Mouse (Mus musculus): ENCODE data around the gene Serpine3. TPM values are rescaled to one million over a fixed set of nuclear protein-coding genes. Genes with fewer than 3 reads are reported as not detected.

The Serpine3 gene
- total and polyA plus RNA-seq, 3 experiments = not detected

- no peaks in the 10 kb centered on the region for H3K9me3 ChIP-seq (replicated peaks; ENCODE audit: insufficient read depth, low read length)
- peaks cover 16 to 40% of the 10 kb centered on the region in 2 experiments for H3K36me3 ChIP-seq (ENCODE audit: control insufficient read depth in 1 of 2, insufficient read depth in 2 of 2, low read length in 2 of 2)
- no peaks in the 10 kb centered on the region for H3K4me1 ChIP-seq (ENCODE audit: control insufficient read depth in 1 of 2, insufficient read depth in 2 of 2, low read length in 2 of 2)
- no peak for DNase-seq (ENCODE audit: low read depth, low spot score)
- TF ChIP-seq GATA1 (IDR thresholded peaks at IDR 0.05; ENCODE audit: low read depth, low read length) = no peak
- TF ChIP-seq NRF1 (IDR thresholded peaks at IDR 0.05; ENCODE audit: insufficient read depth, low read depth, low read length, poor library complexity, severe bottlenecking) = no peak
- no peak for TF ChIP-seq MYB (IDR thresholded peaks at IDR 0.05; ENCODE audit: low read depth, low read length)
- TF ChIP-seq EP300 (IDR thresholded peaks at IDR 0.05; ENCODE audit: low read depth in 1 of 2, low read length in 2 of 2) = no peak
- TF ChIP-seq CTCF (IDR thresholded peaks at IDR 0.05 in 2 of 3, conservative IDR thresholded peaks at IDR 0.05 in 1 of 3; ENCODE audit: control insufficient read depth in 1 of 3, insufficient read depth in 1 of 3, low read depth in 2 of 3, low read length in 3 of 3, poor library complexity in 1 of 3, severe bottlenecking in 1 of 3) = no peak
- no peak for TF ChIP-seq SMC3 (IDR thresholded peaks at IDR 0.05; ENCODE audit: low read depth, low read length)
- no peak for TF ChIP-seq UBTF (IDR thresholded peaks at IDR 0.05; ENCODE audit: borderline replicate concordance, insufficient read depth, low read depth, low read length)
- no peak for TF ChIP-seq CHD1 (IDR thresholded peaks at IDR 0.05; ENCODE audit: low read depth, low read length)
- TF ChIP-seq ZC3H11A (IDR thresholded peaks at IDR 0.05; ENCODE audit: low read depth, low read length) = no peak
- no peak for TF ChIP-seq TAL1 (IDR thresholded peaks at IDR 0.05; ENCODE audit: low read length)
- TF ChIP-seq MYC (IDR thresholded peaks at IDR 0.05; ENCODE audit: low read depth, low read length) = no peak
- no peak for TF ChIP-seq SIN3A (IDR thresholded peaks at IDR 0.05; ENCODE audit: low read length)
- TF ChIP-seq ETS1 (IDR thresholded peaks at IDR 0.05; ENCODE audit: low read depth, low read length) = no peak
- TF ChIP-seq MEF2A (IDR thresholded peaks at IDR 0.05; ENCODE audit: extremely low read depth, insufficient replicate concordance, low read depth, low read length, poor library complexity, severe bottlenecking) = no peak
- no peak for TF ChIP-seq MAZ (IDR thresholded peaks at IDR 0.05; ENCODE audit: low read depth, low read length)
- TF ChIP-seq NELFE (IDR thresholded peaks at IDR 0.05; ENCODE audit: low read depth, low read length) = no peak
- H3K27ac ChIP-seq (ENCODE audit: control insufficient read depth, low read depth, low read length) = no peak overlapping the region
- no peaks in the 10 kb centered on the region for H3K27me3 ChIP-seq (ENCODE audit: control insufficient read depth in 1 of 2, insufficient read depth in 2 of 2, low read length in 2 of 2)
- peaks cover 3% of the 10 kb centered on the region; the same call in 1 of the 2 replicates for H3K79me2 ChIP-seq (ENCODE audit: control insufficient read depth, insufficient read depth, low read length, poor library complexity)
- H3K4me3 ChIP-seq (ENCODE audit: control insufficient read depth in 1 of 2, insufficient read depth in 1 of 2, low read depth in 2 of 2, low read length in 2 of 2) = no peak overlapping the region
- H3K9ac ChIP-seq (ENCODE audit: control insufficient read depth, low read depth, low read length, poor library complexity, severe bottlenecking) = no peak overlapping the region
These were observed 72.2 kb downstream of the Serpine3 start for GRCm38 (mm10) chr14:62735646-62736045.

Other genes starting within 250 kb of the Serpine3 start
- not detected in 2 replicates for gene Gucy1b2, start 207.4 kb upstream of the Serpine3 start, total RNA-seq (2012; rRNA removed)
- not detected for gene Gucy1b2, start 207.4 kb upstream of the Serpine3 start, polyA plus RNA-seq (2012; ENCODE audit: insufficient read depth in 1 of 2, insufficient read length in 2 of 2, low read depth in 1 of 2, low replicate concordance in 2 of 2, missing spikeins in 1 of 2)
- gene Fam124a, start 107.9 kb upstream of the Serpine3 start, total RNA-seq (2012; rRNA removed) = not detected in 2 replicates
- not detected for gene Fam124a, start 107.9 kb upstream of the Serpine3 start, polyA plus RNA-seq (2012; ENCODE audit: insufficient read depth in 1 of 2, insufficient read length in 2 of 2, low read depth in 1 of 2, low replicate concordance in 2 of 2, missing spikeins in 1 of 2)
- gene Gm4131, start 96.7 kb upstream of the Serpine3 start, total RNA-seq (2012; rRNA removed) = not detected in 2 replicates
- not detected for gene Gm4131, start 96.7 kb upstream of the Serpine3 start, polyA plus RNA-seq (2012; ENCODE audit: insufficient read depth in 1 of 2, insufficient read length in 2 of 2, low read depth in 1 of 2, low replicate concordance in 2 of 2, missing spikeins in 1 of 2)
- gene Ints6, start 97.5 kb downstream of the Serpine3 start, total RNA-seq (2012; rRNA removed) = 29.1 and 31.0 TPM in 2 replicates
- 100 to 1,000 TPM in 1 of 2 experiments, 10 to 100 TPM in 1; 27.4 to 150 TPM for gene Ints6, start 97.5 kb downstream of the Serpine3 start, polyA plus RNA-seq (2012; ENCODE audit: insufficient read depth in 1 of 2, insufficient read length in 2 of 2, low read depth in 1 of 2, low replicate concordance in 2 of 2, missing spikeins in 1 of 2)
- 2.7 and 3.3 TPM in 2 replicates for gene Wdfy2, start 174.0 kb downstream of the Serpine3 start, total RNA-seq (2012; rRNA removed)
- gene Wdfy2, start 174.0 kb downstream of the Serpine3 start, polyA plus RNA-seq (2012; ENCODE audit: insufficient read depth in 1 of 2, insufficient read length in 2 of 2, low read depth in 1 of 2, low replicate concordance in 2 of 2, missing spikeins in 1 of 2) = 1 to 10 TPM in 1 of 2 experiments, not detected in 1; 4.1 TPM